Mouse (Mus musculus) CH12.LX (cell line): ENCODE data around the gene Smg6. TPM values are rescaled to one million over a fixed set of nuclear protein-coding genes. Genes with fewer than 3 reads are reported as not detected.
A peak's percentile ranks its signal among the peaks of the same experiment; 100 is the strongest.

Source experiments
- DNase-seq: peaks from one replicate; pipeline ENCODE4 v3.0.0-alpha.2; 2013; ENCODE audit errors: extremely low read depth
- H3K27ac ChIP-seq: 2 replicates; pipeline ENCODE4 v1.5.1; 2012; ENCODE audit warnings: low read depth, mild to moderate bottlenecking, control low read depth, moderate library complexity; ENCODE audit not compliant: insufficient read depth
- H3K27me3 ChIP-seq: replicated peaks from 2 replicates; pipeline ENCODE3; 2012; ENCODE audit warnings: inconsistent platforms
- H3K36me3 ChIP-seq, 2 experiments: replicated peaks in 1 of 2; 2 replicates each; pipeline versions ENCODE3 to v1.6.1; 2012; ENCODE audit warnings: inconsistent platforms in 1 of 2, low read length in 1 of 2, mild to moderate bottlenecking in 1 of 2, mixed read lengths in 1 of 2, moderate library complexity in 1 of 2; ENCODE audit not compliant: control insufficient read depth in 1 of 2, insufficient read depth in 1 of 2
- H3K4me1 ChIP-seq, 2 experiments: 2 replicates each; pipeline ENCODE4 v1.6.1; 2012; ENCODE audit warnings: inconsistent platforms in 1 of 2, moderate library complexity in 1 of 2; ENCODE audit not compliant: insufficient read depth in 2 of 2, control insufficient read depth in 1 of 2
- H3K4me2 ChIP-seq: 2 replicates; pipeline ENCODE4 v1.6.1; 2012; ENCODE audit warnings: low read depth, mild to moderate bottlenecking, control low read depth; ENCODE audit not compliant: poor library complexity, insufficient read depth, severe bottlenecking
- H3K4me3 ChIP-seq, 3 experiments: fragments of 150-350 bp in 1 of 3; sonication (generic) in 1 of 3; replicated peaks in 1 of 3; 2 replicates each; pipeline versions ENCODE3 to v1.5.1; 2011 to 2012; ENCODE audit warnings: low read depth in 2 of 3, low read length in 2 of 3, mild to moderate bottlenecking in 2 of 3, moderate library complexity in 2 of 3, control low read depth in 1 of 3, improper control_type of control experiment in 1 of 3, inconsistent platforms in 1 of 3, mixed read lengths in 1 of 3; ENCODE audit not compliant: poor library complexity in 1 of 3
- H3K79me2 ChIP-seq: replicated peaks from 2 replicates; pipeline ENCODE4 v1.6.1; 2012; ENCODE audit warnings: mild to moderate bottlenecking, moderate library complexity; ENCODE audit not compliant: control insufficient read depth, poor library complexity, insufficient read depth, severe bottlenecking; ENCODE audit errors: extremely low read depth
- H3K9ac ChIP-seq: 2 replicates; pipeline ENCODE4 v1.6.1; 2012; ENCODE audit warnings: low read depth, mild to moderate bottlenecking, control low read depth, moderate library complexity; ENCODE audit not compliant: insufficient read depth
- H3K9me3 ChIP-seq: replicated peaks from 2 replicates; pipeline ENCODE3; 2012; ENCODE audit warnings: low read length, inconsistent platforms, mixed read lengths
- BHLHE40 ChIP-seq: IDR thresholded peaks from 2 replicates; pipeline ENCODE4 v1.6.1; 2011; ENCODE audit warnings: mild to moderate bottlenecking, low read depth, low read length, improper control_type of control experiment
- CHD1 ChIP-seq: IDR thresholded peaks from 2 replicates; pipeline ENCODE4 v1.6.1; 2012; ENCODE audit warnings: low read depth, low read length, improper control_type of control experiment, inconsistent platforms
- CHD2 ChIP-seq: IDR thresholded peaks from 2 replicates; pipeline ENCODE4 v1.6.1; 2011; ENCODE audit warnings: low read length, improper control_type of control experiment
- CTCF ChIP-seq, 2 experiments: IDR thresholded peaks in 1 of 2; conservative IDR thresholded peaks in 1 of 2; 2 replicates each; pipeline ENCODE4 v1.5.1; 2011 to 2012; ENCODE audit warnings: low read depth in 2 of 2, low read length in 2 of 2, improper control_type of control experiment in 1 of 2, inconsistent platforms in 1 of 2, mild to moderate bottlenecking in 1 of 2, moderate library complexity in 1 of 2
- E2F4 ChIP-seq: IDR thresholded peaks from 2 replicates; pipeline ENCODE4 v1.6.1; 2011; ENCODE audit warnings: low read depth, low read length, improper control_type of control experiment; ENCODE audit not compliant: insufficient replicate concordance
- ELF1 ChIP-seq: IDR thresholded peaks from 2 replicates; pipeline ENCODE4 v1.6.1; 2014; ENCODE audit warnings: low read depth, mild to moderate bottlenecking, inconsistent platforms, low read length, improper control_type of control experiment
- EP300 ChIP-seq: IDR thresholded peaks from 2 replicates; pipeline ENCODE4 v1.6.1; 2011; ENCODE audit warnings: low read length, improper control_type of control experiment
- ETS1 ChIP-seq: conservative IDR thresholded peaks from 2 replicates; pipeline ENCODE4 v1.6.1; 2012; ENCODE audit warnings: low read depth, mild to moderate bottlenecking, inconsistent platforms, low read length, improper control_type of control experiment, moderate library complexity
- GABPA ChIP-seq: IDR thresholded peaks from 2 replicates; pipeline ENCODE4 v1.6.1; 2012; ENCODE audit warnings: low read depth, low read length, improper control_type of control experiment, inconsistent platforms; ENCODE audit not compliant: insufficient replicate concordance
- HCFC1 ChIP-seq: IDR thresholded peaks from 2 replicates; pipeline ENCODE4 v1.6.1; 2012; ENCODE audit warnings: low read depth, mild to moderate bottlenecking, inconsistent platforms, low read length, improper control_type of control experiment
- IRF4 ChIP-seq: IDR thresholded peaks from 2 replicates; pipeline ENCODE4 v1.6.1; 2014; ENCODE audit warnings: low read depth, mild to moderate bottlenecking, inconsistent platforms, low read length, improper control_type of control experiment
- JUN ChIP-seq: IDR thresholded peaks from 2 replicates; pipeline ENCODE4 v1.6.1; 2011; ENCODE audit warnings: low read depth, mild to moderate bottlenecking, low read length, improper control_type of control experiment, moderate library complexity; ENCODE audit not compliant: insufficient read depth
- JUND ChIP-seq: conservative IDR thresholded peaks from 2 replicates; pipeline ENCODE4 v1.6.1; 2011; ENCODE audit warnings: low read depth, low read length, improper control_type of control experiment
- KAT2A ChIP-seq: IDR thresholded peaks from 2 replicates; pipeline ENCODE4 v1.6.1; 2012; ENCODE audit warnings: low read length, improper control_type of control experiment, inconsistent platforms; ENCODE audit not compliant: insufficient replicate concordance
- MAFK ChIP-seq: IDR thresholded peaks from 2 replicates; pipeline ENCODE4 v1.6.1; 2011; ENCODE audit warnings: low read length, improper control_type of control experiment; ENCODE audit not compliant: insufficient replicate concordance
- MAX ChIP-seq: IDR thresholded peaks from 2 replicates; pipeline ENCODE4 v1.6.1; 2011; ENCODE audit warnings: low read length, improper control_type of control experiment
- MAZ ChIP-seq: IDR thresholded peaks from 2 replicates; pipeline ENCODE4 v1.6.1; 2012; ENCODE audit warnings: low read depth, mild to moderate bottlenecking, inconsistent platforms, low read length, improper control_type of control experiment, moderate library complexity
- MEF2A ChIP-seq: IDR thresholded peaks from 2 replicates; pipeline ENCODE4 v1.6.1; 2014; ENCODE audit warnings: low read depth, mild to moderate bottlenecking, inconsistent platforms, low read length, improper control_type of control experiment, borderline replicate concordance
- MXI1 ChIP-seq: IDR thresholded peaks from 2 replicates; pipeline ENCODE4 v1.6.1; 2011; ENCODE audit warnings: mild to moderate bottlenecking, low read depth, low read length, improper control_type of control experiment
- MYC ChIP-seq: IDR thresholded peaks from 2 replicates; pipeline ENCODE4 v1.6.1; 2011; ENCODE audit warnings: low read depth, mild to moderate bottlenecking, improper control_type of control experiment, low read length
- NELFE ChIP-seq: IDR thresholded peaks from 2 replicates; pipeline ENCODE4 v1.6.1; 2011; ENCODE audit warnings: low read depth, low read length, improper control_type of control experiment
- NRF1 ChIP-seq: IDR thresholded peaks from 2 replicates; pipeline ENCODE4 v1.6.1; 2014; ENCODE audit warnings: low read depth, mild to moderate bottlenecking, inconsistent platforms, low read length, improper control_type of control experiment, moderate library complexity
- PAX5 ChIP-seq: IDR thresholded peaks from 2 replicates; pipeline ENCODE4 v1.6.1; 2012; ENCODE audit warnings: low read length, inconsistent platforms, mixed read lengths
- POLR2A ChIP-seq: IDR thresholded peaks from 2 replicates; pipeline ENCODE4 v1.6.1; 2011; ENCODE audit warnings: low read depth, mild to moderate bottlenecking, improper control_type of control experiment, low read length
- POLR2AphosphoS2 ChIP-seq: IDR thresholded peaks from 2 replicates; pipeline ENCODE4 v1.6.1; 2011; ENCODE audit warnings: low read depth, low read length, improper control_type of control experiment
- RAD21 ChIP-seq: IDR thresholded peaks from 2 replicates; pipeline ENCODE4 v1.6.1; 2011; ENCODE audit warnings: low read depth, mild to moderate bottlenecking, low read length, improper control_type of control experiment, moderate library complexity
- RCOR1 ChIP-seq: conservative IDR thresholded peaks from 2 replicates; pipeline ENCODE4 v1.6.1; 2012; ENCODE audit warnings: low read depth, mild to moderate bottlenecking, inconsistent platforms, low read length, improper control_type of control experiment
- SIN3A ChIP-seq: IDR thresholded peaks from 2 replicates; pipeline ENCODE4 v1.6.1; 2012; ENCODE audit warnings: low read length, improper control_type of control experiment, inconsistent platforms
- SMC3 ChIP-seq: IDR thresholded peaks from 2 replicates; pipeline ENCODE4 v1.6.1; 2011; ENCODE audit warnings: low read depth, low read length, improper control_type of control experiment
- TBP ChIP-seq: conservative IDR thresholded peaks from 2 replicates; pipeline ENCODE4 v1.6.1; 2011; ENCODE audit warnings: low read depth, low read length, improper control_type of control experiment
- TCF12 ChIP-seq: IDR thresholded peaks from 2 replicates; pipeline ENCODE4 v1.6.1; 2014; ENCODE audit warnings: low read depth, mild to moderate bottlenecking, inconsistent platforms, low read length, improper control_type of control experiment
- UBTF ChIP-seq: IDR thresholded peaks from 2 replicates; pipeline ENCODE4 v1.6.1; 2012; ENCODE audit warnings: low read depth, mild to moderate bottlenecking, inconsistent platforms, low read length, improper control_type of control experiment, moderate library complexity
- USF1 ChIP-seq: IDR thresholded peaks from 2 replicates; pipeline ENCODE4 v1.6.1; 2014; ENCODE audit warnings: low read depth, mild to moderate bottlenecking, inconsistent platforms, low read length, improper control_type of control experiment
- USF2 ChIP-seq: conservative IDR thresholded peaks from 2 replicates; pipeline ENCODE4 v1.6.1; 2011; ENCODE audit warnings: low read depth, low read length, improper control_type of control experiment
- ZC3H11A ChIP-seq: IDR thresholded peaks from 2 replicates; pipeline ENCODE4 v1.6.1; 2012; ENCODE audit warnings: low read depth, mild to moderate bottlenecking, inconsistent platforms, low read length, improper control_type of control experiment
- ZKSCAN1 ChIP-seq: IDR thresholded peaks from 2 replicates; pipeline ENCODE4 v1.6.1; 2012; ENCODE audit warnings: low read depth, inconsistent platforms, low read length, improper control_type of control experiment, borderline replicate concordance
- ZMIZ1 ChIP-seq: IDR thresholded peaks from 2 replicates; pipeline ENCODE4 v1.6.1; 2012; ENCODE audit warnings: low read depth, mild to moderate bottlenecking, inconsistent platforms, low read length, improper control_type of control experiment
- ZNF384 ChIP-seq: IDR thresholded peaks from 2 replicates; pipeline ENCODE4 v1.6.1; 2012; ENCODE audit warnings: low read depth, low read length, improper control_type of control experiment, inconsistent platforms
- dilution Hi-C: fragments of 300-500 bp; cut with MboI; formaldehyde crosslinking; loops from 2 replicates; pipeline ENCODE4 v1.14.3; 2020; ENCODE audit warnings: low sequenced_read_pairs; ENCODE audit not compliant: extremely low pct_unique_long_range_greater_than_20kb, extremely low pct_ligation_motif_present
- in situ Hi-C: fragments of 300-500 bp; cut with MboI; formaldehyde crosslinking; loops from 3 replicates; pipeline ENCODE4 v1.14.3; 2019; ENCODE audit warnings: low sequenced_read_pairs, low pct_ligation_motif_present, low pct_unique_long_range_greater_than_20kb, mixed read lengths
- polyA plus RNA-seq: library from polyadenylated mRNA; unstranded; fragments of >175 nt; gene quantifications from 2 replicates; pipeline ENCODE4 v1.2.1, GENCODE M21; 2012; ENCODE audit warnings: low read depth; ENCODE audit not compliant: insufficient read length
- total RNA-seq, 2 experiments: library from RNA; depleted of rRNA; stranded (reverse); fragments of 300-350 nt in 1 of 2; fragments of >200 nt in 1 of 2; gene quantifications; 2 replicates each; pipeline ENCODE4 v1.2.3; 2012 to 2014

Gene Smg6
- total and polyA plus RNA-seq, 3 experiments, result 9.0 to 18.5 (median 12.1) TPM

DNA sequence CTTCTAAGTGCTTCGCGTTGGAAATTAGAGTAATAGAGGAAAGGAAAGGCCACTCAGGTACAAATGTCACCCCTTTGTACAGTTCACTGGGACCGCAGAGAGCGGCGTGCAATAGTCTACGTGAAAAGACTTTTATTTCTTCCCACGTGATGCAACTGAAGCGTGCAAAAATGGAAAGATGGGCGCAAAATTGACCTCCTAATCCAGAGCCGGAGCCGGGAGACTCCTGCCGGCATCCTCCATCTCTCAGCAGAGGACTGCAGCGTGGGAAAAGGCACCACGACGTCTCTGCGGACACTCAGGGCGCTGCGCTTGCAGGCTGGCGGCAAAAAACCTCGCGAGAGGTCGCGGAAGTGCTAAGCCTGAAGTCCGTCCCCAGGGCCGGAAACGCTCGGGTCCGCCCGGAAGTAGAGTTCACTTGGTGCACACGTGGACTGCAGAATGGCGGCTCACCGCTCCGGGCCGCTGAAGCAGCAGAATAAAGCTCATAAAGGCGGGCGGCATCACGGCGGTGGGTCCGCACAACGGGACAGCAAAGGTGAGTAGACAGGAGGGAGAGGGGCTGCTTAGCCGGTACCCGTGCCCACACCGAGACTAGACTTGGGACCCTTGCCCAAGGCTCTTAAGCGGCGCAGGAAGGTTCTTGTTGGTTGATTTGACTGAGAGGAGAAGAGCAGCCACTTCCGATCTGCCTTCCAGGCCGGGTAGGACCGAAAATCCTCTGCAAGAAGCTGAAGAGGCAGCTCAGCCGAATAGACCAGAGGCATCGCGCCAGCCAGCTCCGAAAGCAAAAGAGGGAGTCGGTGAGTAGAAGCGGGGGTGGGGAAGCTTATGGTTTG, 27.7 kb upstream of the Smg6 start, which contains the start of gene Tsr1:
TSS of gene Tsr1 (plus strand) at position 394 of the 839 bp plus-strand sequence.
- in situ Hi-C loops, result no loop called here
- H3K4me1 ChIP-seq, result peaks cover 5 to 43% of the 10 kb centered on the region in 2 experiments; a peak in 3 of 4 replicates
- DNase-seq, result peak; percentile 98
- H3K36me3 ChIP-seq, result peaks cover 27 to 38% of the 10 kb centered on the region in 2 experiments
- H3K4me2 ChIP-seq, result peak within 1 kb of the TSS; percentile 96
- H3K27ac ChIP-seq, result peak within 1 kb of the TSS; percentile 41
- peak within 1 kb of the TSS; percentile 59 to 97 (median 91) for H3K4me3 ChIP-seq
- dilution Hi-C loops, result no loop called here
- peak; percentile 21; the same call in 1 of the 2 replicates for TF ChIP-seq USF2
- TF ChIP-seq MYC, result peak; percentile 99
- peak; percentile 89 for TF ChIP-seq SIN3A
- TF ChIP-seq GABPA, result no peak
- TF ChIP-seq BHLHE40, result peak; percentile 42; the same call in 1 of the 2 replicates
- no peak for TF ChIP-seq JUN
- TF ChIP-seq CHD2, result peak; percentile 98
- TF ChIP-seq SMC3, result no peak
- peak; percentile 81 for TF ChIP-seq POLR2AphosphoS2
- 0 out of 2 replicates have a peak, but pooled peaks have one; percentile 67 for TF ChIP-seq E2F4
- TF ChIP-seq MAFK, result 0 out of 2 replicates have a peak, but pooled peaks have one; percentile 22
- no peak for TF ChIP-seq MAZ
- TF ChIP-seq USF1, result peak; percentile 59
- no peak for TF ChIP-seq CTCF (conservative IDR thresholded peaks at IDR 0.05 in 1 of 2, IDR thresholded peaks at IDR 0.05 in 1 of 2; ENCODE audit: low read depth in 2 of 2, low read length in 2 of 2)
- TF ChIP-seq TBP, result peak; percentile 91
- peak; percentile 81 for TF ChIP-seq KAT2A
- peak; percentile 83 for TF ChIP-seq HCFC1
- no peak; the same call in 1 of the 2 replicates for TF ChIP-seq RCOR1
- TF ChIP-seq UBTF, result no peak
- no peak for TF ChIP-seq ZNF384
- peak; percentile 24; the same call in 1 of the 2 replicates for TF ChIP-seq MEF2A
- TF ChIP-seq ZKSCAN1, result no peak
- TF ChIP-seq TCF12, result peak; percentile 97
- TF ChIP-seq RAD21, result no peak
- TF ChIP-seq ELF1, result peak; percentile 95
- peak; percentile 71 for TF ChIP-seq ZMIZ1
- 0 out of 2 replicates have a peak, but pooled peaks have one; percentile 6 for TF ChIP-seq IRF4
- TF ChIP-seq NRF1, result peak; percentile 54
- no peak for TF ChIP-seq ZC3H11A
- no peak for TF ChIP-seq CHD1
- TF ChIP-seq EP300, result no peak
- TF ChIP-seq MXI1, result peak; percentile 100
- TF ChIP-seq MAX, result peak; percentile 98
- TF ChIP-seq JUND, result no peak
- peak; percentile 96 for TF ChIP-seq NELFE
- TF ChIP-seq ETS1, result no peak; the same call in 1 of the 2 replicates
- no peak for TF ChIP-seq PAX5
- peak; percentile 96 for TF ChIP-seq POLR2A
- no peaks in the 10 kb centered on the region for H3K27me3 ChIP-seq
- H3K79me2 ChIP-seq, result peaks cover 45% of the 10 kb centered on the region
- peak within 1 kb of the TSS; percentile 70 for H3K9ac ChIP-seq
- H3K9me3 ChIP-seq, result no peaks in the 10 kb centered on the region
